Mouse (Mus musculus) left cerebral cortex, postnatal 10 days (tissue): ENCODE measurements at regions not wholly inside any gene's neighbourhood (a gene's known extent, or its start where the extent isn't known, plus 50 kb on each side); places are given as distances from the start of the nearest gene placed in this dataset.

Experiments
- DNase-seq, 2 experiments: peaks; one replicate each; pipeline ENCODE4 v3.0.0; 2021 to 2022; ENCODE audit warnings: low spot score in 2 of 2, mixed read lengths in 1 of 2; ENCODE audit errors: extremely low spot score in 1 of 2
- intact Hi-C: fragments of 180-260 bp; cut with DNase I; formaldehyde crosslinking; loops from one replicate; pipeline ENCODE4 v1.15.1; 2025

DNA sequence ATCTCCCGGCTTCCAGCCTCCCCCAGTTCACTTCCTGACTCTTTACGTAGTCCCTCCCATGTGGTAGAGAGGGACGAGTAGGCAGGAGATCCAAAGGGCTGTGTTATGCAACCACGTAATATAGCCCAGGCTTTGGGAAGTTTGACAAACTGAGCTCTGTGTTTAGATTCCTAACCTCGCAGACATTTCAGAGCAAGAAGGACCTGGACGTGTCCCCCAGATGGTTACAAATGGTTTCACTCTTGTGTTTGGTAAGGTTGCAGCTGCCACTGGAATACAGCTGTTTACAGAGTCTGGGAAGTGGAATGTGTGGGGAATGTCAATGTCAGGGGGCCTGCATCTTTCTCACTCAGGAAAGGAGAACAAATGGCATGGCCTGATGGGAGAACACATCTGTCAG, 145.1 kb upstream of the Lnx1 start:
- intact Hi-C loops = no loop called here
- DNase-seq = no peak

DNA sequence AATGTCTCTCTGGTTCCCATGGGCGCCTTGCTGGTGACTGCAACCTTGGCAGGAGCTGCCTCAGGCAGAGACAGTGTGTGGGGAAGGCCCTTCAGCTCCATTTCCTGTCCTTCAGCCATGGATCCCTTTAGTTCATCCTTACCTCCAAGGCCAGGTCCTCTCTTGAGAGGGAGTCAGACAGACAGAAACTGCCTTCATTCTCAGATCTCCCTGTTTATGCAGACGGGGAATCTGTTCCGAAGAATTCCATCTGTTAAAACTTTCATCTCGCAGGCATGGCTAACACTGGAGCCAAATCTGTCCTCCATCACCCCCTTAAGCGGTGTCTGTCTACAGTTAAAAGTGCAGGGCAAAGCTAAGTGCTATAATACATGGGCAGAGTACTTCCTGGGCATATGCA, 144.0 kb upstream of the Lnx1 start:
- DNase-seq = peak in 1 of 2 experiments; percentile 17
- intact Hi-C loops = no loop called here

DNA sequence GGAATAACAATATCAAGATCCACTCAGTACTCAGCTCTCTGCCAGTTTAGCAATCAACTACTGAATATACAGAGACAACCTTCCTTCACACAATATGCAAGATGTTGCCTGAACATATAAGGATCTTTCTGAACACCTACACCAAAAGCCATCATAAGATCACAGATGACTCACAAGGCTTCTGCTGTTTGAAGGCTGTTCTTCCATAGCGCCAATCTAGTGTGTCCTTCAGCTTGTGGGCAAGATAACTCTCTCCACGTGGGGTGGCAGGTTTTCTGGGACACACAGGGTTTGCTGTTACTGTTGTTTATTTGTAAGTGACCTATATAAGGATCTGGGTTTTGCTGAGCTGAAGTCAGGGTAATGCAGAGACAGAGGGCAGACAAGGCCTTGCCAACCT, 131.7 kb upstream of the Lnx1 start:
- DNase-seq = no peak
- intact Hi-C loops = no loop called here

DNA sequence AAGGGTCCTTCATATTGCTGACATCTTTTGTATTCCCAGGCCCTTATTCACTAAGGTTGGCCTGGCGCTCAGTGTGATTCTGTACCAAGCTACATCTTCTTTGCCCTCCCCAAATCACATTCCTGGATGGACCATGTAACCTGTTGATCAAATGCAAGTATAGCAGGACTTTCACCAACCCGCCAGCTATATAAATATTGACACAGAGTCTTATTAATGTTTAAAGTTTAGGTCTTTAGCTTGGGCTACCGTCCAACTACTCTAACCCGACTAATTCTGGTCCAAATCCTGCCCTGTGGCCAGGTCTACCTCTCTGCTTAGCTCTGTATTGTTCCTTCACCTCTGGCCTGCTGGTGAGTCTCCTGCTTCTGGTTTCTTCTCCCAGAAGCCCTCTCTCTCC, 131.2 kb upstream of the Lnx1 start:
- intact Hi-C loops = no loop called here

DNA sequence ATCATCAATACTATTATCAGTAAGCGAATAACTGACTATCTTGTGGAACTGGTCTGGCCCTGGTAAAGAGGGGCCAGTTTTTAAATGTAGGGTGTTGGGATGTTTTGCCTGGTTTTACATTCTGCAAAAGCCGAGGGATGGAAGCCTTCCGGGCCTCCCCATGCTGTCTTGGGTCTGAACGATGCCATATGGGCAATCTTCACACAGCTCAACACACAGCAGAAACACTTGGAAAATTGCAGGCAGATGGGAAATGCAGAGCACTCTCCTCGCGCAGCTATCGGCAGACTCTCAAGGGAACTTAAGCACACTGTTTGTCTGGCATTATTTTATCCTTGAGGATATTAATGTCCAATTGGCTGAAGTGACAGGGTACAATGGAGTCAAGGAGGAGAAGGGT, 129.3 kb upstream of the Lnx1 start:
- DNase-seq = no peak
- intact Hi-C loops = no loop called here

More for the DNA sequence above, 131.2 kb upstream of the Lnx1 start:
- DNase-seq = no peak

DNA sequence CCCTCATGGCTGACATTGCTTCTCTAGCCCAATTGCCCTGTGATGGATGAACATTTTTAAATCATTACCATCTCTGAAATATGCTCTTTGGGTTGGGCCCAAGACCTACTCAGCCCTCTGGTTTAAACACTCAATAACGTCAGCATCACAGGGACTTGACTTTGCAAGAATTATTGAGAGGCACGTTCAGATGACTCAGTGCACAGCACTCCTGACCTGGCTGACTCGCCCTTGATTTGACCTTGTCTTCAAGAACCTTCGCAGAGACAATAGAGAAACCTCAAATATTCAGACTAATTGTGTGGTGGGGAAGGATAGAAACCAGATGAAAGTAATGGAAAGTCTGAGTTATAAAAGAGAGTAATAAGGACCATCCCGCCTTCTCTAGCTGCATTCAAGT, 127.9 kb upstream of the Lnx1 start:
- DNase-seq = no peak
- intact Hi-C loops = no loop called here

DNA sequence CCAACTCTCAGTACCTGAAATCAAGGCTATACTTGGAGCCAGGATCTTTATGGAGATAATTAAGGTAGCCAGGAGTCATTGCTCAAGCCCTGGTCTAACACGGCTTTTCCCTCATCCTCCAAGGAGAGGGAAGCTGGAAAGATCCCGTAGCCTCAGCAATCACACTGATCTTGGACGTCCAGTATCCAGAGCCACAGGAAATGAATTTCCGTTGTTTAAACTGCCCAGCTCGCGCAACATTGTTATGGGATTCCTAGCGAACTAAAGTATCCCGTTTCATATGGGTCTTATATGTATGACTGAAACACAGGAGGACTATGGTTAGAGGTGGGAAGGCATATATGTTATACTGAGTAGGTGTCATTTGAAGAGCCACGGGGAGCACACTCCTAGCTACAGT, 126.3 kb upstream of the Lnx1 start:
- DNase-seq = no peak
- intact Hi-C loops = no loop called here

DNA sequence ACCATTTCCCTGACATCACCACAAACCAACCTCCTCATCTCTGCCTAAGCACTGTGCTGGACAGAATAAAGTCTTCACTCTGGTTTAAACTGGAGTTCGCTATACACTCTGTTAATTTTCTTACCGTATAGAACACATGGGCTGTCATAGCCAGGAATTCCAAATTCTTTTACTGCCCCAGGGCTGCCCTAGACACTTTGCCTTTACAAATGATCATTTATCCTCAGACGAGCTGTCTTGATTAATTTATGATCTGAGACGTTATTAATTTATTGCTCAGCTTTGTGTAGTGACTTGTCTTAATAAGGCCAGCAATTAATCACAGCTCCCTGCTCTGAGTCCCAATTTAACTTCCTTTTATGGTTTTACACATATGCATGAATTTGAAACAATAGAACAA, 125.2 kb upstream of the Lnx1 start:
- intact Hi-C loops = no loop called here

DNA sequence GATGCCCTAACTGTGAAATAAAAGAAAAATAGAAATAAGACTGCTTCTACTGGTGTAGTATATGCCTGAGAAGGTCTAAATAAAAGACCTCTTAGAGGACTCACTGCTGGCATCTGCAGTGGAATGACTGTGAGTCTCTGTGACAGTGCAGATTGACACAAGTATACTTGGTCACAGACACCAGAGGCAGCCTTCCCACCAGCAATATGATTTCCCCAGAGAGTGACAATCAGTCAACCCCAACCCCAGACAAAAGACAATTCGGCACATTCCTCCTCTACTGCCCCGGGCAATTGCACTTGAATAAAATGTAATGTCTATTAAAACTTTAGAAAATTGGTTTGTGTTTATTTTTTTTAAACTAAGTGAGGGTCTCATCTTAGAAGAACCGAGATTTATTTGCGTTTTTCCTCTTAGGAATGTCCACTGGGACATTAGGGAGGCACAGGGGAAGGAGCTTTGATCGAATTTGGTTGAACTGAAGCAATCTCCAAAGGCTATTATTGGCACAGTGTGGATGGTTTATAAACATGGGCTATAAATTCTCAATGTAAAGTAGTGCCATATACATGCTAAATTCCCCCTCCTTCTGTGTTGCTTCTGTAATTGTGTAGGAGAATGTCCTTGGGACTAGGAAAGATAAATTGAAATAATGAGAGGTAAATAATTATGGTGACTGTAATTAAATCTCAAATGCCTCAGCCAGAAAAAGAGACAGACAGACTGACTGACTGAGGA, 123.0 kb upstream of the Lnx1 start:
- intact Hi-C loops = no loop called here
- no peak for DNase-seq

More for the DNA sequence above, 125.2 kb upstream of the Lnx1 start:
- DNase-seq = no peak

DNA sequence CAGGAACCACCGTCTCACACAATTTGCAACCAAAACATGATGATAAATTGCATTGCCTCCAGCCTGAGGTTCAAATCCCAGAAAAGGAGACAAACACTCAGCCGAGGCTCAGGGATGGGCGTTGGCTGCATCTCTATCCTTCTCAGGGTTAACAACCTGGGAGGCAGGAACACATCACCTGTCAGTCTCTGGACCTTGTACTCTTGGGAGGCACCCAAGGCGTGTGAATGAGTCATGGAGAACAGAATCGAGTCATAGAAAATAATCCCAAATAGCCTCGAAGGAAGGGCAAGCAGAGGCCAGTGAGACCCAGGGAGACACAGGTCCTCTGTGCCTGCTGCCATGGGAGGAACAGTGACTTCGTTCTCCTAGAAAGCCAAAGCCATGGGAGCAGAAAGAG, 121.0 kb upstream of the Lnx1 start:
- intact Hi-C loops = no loop called here

DNA sequence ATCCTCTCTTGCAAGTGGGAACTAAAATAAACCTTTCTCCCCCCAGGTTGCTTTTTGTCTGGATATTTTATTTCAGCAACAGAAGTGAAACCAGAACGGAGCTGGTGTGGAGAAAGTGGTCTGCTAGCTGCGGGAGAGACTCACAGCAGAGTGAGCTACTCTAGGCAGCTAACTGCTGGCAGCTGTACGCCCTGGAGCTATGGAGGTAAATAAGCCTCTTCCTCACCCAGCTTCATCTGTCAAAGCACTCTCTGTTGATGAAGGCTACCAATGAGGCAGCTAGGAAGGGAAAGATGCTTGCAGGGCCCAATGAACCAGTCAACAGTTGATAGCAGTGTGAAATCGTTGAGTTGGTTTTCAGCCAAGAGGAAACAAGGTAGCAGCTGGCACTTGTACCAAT, 119.3 kb upstream of the Lnx1 start:
- DNase-seq = no peak
- intact Hi-C loops = no loop called here

More for the DNA sequence above, 121.0 kb upstream of the Lnx1 start:
- DNase-seq = no peak

DNA sequence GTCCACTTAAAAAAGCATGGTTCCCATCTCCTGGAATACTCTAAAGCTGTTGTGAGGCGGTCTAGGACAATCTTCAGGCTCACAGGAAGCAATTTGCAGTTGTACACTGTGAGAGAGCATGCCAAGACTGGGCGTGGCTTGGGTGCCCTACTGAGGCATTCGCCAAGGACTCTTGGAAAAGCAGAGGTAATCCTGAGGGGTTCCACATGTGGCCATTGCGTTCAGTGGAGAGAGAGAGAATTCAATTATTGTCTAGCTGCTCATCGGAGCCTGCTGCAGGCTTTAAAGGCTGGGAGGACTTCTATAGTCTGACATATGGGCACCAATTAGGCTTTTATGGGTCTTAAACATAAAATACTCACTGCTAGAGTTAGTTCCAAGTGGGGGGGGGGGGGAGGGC, 113.8 kb upstream of the Lnx1 start:
- intact Hi-C loops = no loop called here
- DNase-seq = peak in 1 of 2 experiments; percentile 27

DNA sequence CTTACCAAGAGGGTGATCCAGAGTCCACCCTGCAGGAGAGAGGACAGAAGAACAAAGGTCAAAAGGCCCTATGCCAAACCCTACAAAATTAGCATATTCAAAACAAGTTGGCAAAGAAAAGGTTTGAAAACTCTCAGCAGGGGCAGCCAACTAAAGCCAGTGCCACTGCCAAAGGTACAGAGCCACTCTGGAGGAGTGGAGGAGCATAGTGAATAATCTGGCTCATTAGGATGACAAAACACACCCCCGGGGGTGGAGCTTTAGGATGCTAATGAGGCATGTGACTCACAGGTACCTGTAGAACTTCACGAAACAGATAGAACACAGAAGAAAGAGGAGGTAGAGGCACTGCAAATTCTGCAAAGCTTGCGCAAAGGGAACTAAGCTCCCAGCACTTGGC, 110.7 kb upstream of the Lnx1 start:
- intact Hi-C loops = no loop called here
- no peak for DNase-seq

DNA sequence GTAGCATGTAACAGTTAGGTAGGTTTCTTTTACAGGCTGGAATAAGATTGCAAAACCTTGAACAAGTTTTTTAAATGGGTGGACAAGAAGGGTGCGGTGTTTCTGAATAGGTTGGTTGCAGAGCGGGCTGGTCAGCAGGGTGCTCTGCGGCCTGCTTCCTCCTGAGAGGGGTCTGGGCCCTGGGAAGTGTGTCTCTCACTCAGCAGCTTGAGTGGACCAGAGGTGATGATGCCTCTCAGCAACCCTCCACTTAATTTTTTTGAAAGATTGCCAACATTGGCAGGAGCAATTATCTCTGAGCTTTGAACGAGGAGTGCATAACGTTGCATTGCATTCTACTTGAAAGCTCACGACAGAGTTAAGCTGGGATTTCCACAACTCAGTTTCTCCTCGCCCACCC, 108.3 kb upstream of the Lnx1 start:
- intact Hi-C loops = no loop called here
- DNase-seq = no peak

DNA sequence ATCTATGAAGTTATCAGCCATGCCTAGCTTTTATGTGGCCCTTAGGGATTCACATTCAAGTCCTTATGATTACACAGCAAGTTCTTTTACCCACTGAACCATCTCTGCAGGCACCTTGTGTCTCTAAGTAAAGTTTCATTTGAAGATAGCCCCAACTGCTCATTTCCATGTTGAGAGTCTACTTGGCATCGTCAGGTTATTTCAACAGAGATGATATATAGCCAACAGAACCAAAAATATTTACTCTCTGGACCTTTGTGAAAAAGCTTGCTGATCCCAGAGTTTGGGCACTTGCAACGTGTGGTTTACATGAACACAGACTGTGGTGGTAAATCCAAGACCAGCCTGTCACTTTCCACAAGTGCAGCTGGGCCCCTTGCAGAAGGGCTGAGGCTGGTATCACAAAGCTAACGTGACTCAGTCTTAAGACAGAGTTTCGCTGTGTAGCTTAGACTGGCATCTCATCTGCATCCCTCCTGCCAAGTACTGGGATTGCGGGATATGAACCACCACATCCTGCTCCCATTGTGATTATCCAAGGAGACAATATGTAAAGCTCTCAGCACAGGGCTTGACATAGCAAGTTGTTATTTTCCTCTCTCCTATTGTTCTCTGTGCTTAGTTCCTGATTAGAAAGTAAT, 105.0 kb upstream of the Lnx1 start:
- intact Hi-C loops = no loop called here
- DNase-seq = no peak

DNA sequence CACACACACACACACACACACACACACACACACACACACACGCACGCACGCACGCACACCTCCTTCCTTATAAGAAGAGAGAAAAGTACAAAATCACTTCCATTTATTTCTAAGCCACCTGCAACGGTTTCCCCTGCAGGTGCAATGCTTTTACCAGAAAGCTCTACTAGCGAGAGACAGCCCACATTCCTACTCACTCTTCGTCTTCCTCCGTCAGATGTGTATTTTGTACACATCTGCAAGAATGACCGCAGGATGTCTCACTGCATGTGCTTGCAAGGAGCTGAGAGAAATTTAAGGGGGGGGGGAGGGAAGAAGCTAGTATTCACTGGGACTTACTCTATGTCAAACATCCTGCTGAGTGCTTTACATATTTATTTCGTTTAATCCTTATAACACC, 99.2 kb upstream of the Lnx1 start:
- DNase-seq = no peak
- intact Hi-C loops = no loop called here

DNA sequence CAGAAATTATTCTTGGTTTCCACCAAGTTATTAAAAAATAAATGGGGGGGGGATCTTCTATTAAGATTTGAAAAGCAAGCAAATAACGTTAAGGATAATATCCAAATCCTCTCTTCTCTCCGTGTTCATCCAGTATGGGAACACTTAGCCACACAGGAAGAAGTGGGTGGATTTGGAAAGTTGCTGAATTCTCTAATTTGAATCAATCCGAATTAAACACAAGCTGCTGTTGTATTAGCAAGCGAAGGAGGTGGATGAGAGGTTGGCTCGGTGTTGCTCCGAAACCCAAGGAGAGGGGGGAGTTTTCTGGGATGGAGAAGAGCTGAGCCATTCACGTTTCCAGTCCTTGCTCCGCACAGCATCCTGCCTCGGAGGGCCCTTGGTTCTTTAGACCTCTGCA, 97.6 kb upstream of the Lnx1 start:
- intact Hi-C loops = no loop called here
- DNase-seq = no peak

DNA sequence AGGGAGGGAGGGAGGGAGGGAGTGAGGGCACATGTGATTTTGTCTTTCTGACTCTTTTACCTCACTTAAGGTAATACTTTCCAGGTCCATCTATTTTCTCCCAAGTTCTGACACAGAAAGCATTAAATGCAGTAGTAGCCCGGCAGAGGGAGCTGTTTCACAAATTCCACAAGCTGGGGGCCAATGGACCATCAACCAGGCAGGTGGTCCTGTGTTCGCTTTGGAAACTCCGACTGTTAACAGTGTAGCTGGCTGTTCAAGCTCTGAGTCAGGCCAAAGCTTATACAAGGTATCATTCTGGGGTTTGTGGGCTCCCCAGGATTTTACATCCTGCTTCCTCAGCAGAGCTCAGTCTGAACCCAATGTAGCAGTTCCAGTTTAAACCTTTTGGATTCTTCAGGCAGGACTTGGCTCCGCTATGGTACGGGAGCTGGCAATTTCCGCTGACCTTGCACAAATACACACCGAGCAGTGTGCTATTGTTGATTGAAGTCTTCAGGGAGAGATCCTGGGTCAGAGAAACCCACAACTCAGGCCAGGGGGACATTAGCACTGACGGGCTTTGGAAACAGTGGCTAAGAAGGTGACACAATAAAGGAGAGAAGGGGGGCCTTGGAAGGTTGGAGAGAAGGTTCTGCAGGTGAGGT, 93.8 kb upstream of the Lnx1 start:
- peak in 1 of 2 experiments; percentile 62 for DNase-seq
- intact Hi-C loops = loop anchor here (5.0 to 10.0 kb wide), 2 partner anchors 128 to 156 kb away; no protein-coding TSS in a partner anchor

DNA sequence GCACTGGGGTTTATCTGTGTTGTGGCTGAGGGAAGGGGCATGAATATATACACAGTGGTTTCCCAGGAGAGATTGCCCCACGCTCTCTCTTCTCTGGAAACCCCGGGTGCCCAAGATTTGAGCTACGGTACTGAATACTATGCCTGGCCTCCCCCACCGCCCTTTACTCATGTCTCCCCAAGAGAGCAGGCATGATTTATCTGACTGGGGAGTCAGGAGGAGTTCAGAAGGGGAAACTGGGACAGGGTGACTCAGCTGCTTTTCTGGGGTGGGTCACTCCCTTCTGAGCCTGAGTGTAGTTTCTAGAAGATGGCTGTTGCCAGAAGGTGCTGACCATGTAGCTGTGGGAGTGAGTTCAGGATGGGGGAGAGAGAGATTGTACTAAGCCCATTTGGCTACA, 92.0 kb upstream of the Lnx1 start:
- intact Hi-C loops = loop anchor here (5.0 to 10.0 kb wide), 3 partner anchors 130 to 358 kb away; partner anchors contain the start of gene Pdgfra
- no peak for DNase-seq

DNA sequence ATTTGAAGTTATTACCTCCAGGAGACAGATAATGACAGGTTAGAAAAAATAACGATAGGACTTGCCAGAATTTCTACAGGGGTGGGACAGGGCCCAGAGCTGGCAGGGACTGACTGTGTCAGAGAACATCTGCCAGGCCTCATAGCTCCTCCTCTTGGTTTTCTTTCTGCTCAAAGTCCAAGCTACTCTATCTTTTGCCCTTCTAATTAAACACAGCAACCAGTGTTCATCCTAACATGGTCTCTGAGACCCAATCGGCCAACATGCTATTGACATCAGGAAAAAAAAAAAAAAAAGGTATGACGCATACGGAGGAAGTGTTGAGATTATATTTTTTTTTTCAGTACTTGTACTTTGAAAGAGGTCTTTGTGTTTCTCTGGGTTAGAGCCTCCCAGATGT, 90.7 kb upstream of the Lnx1 start:
- intact Hi-C loops = loop anchor here (5.0 to 10.0 kb wide), 2 partner anchors 131 to 359 kb away; partner anchors contain the start of gene Pdgfra
- DNase-seq = no peak
